Mouse (Mus musculus): ENCODE results near the gene Wdr20rt. TPM values are rescaled to one million over a fixed set of nuclear protein-coding genes. Genes with fewer than 3 reads are reported as not detected.
"Not testable (repeated sequence)": the region's sequence is repeated elsewhere in the genome, so short reads cannot be mapped to it uniquely, and the experiment has no call there.

Wdr20rt gene
- polyA plus RNA-seq (2015; fragmentation: Nextera tagmentation; extraction: Ambion mirVana), result not detected in 2 replicates

DNA sequence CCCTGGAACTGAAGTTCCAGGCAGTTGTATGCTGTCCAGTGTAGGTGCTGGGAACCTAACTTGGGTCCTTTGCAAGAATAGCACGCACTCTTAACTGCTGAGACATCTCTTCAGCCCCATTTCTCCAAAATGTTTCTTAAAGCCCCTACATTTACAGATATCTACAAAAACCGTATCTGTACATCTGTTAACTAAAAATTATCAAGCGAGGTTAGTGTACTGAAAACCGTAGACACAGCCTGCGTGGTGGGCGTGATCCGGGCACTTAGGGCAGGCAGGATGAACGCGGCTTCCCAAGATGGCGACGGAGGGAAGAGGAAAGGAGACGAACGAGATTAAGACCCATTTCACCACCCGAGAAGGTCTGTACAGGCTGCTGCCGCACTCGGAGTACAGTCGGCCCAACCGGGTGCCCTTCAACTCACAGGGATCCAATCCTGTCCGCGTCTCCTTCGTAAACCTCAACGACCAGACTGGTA is at the start of gene Wdr20rt:
TSS of gene Wdr20rt (plus strand) at position 51 of the 479 bp plus-strand sequence.
- WGBS, result 93% methylated on average over 22 of the region's 22 CpGs
- Histone ChIP-seq H3K27ac (ENCODE audit: low read length) (no peak within 1 kb of the TSS), H3K4me1 (replicated peaks; ENCODE audit: control insufficient read depth, insufficient read depth, low read length) (no peaks in the 10 kb centered on the region), H3K4me2 (ENCODE audit: low read depth, low read length) (no peak within 1 kb of the TSS), H3K36me3 (ENCODE audit: control insufficient read depth, insufficient read depth, low read length) (no peaks in the 10 kb centered on the region), H3K9ac (ENCODE audit: low read length) (no peak within 1 kb of the TSS), H3K27me3 (ENCODE audit: control insufficient read depth, insufficient read depth, low read depth, low read length) (no peaks in the 10 kb centered on the region), H3K4me3 (ENCODE audit: low read length) (no peak within 1 kb of the TSS), H3K9me3 (ENCODE audit: control insufficient read depth, low read length) (0 out of 2 replicates have a peak, but pooled peaks cover 2% of the 10 kb centered on the region)
- no peak for ATAC-seq (ENCODE audit: low read depth)

DNA sequence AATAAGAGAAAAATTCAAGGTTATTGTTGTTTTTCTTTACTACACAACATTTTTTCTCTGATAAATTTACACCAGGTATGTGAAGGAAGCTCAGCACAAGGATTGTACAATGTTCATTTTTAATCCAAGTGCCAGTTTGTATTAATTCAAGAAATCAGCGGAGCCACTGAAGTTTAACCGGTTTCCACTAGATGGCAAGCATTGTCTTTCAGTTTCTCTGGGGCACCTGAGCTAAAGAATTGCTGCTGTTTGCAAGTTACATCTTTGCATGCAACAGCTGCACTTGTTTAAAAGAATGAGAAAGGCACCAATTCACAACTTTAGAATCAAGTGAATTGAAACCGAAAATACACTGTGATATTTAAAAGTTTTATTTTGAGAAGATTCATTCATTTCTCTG is 38.0 kb upstream of the Wdr20rt start:
- Histone ChIP-seq H3K4me1 (replicated peaks; ENCODE audit: control insufficient read depth, insufficient read depth, low read length) (no peaks in the 10 kb centered on the region), H3K9ac (ENCODE audit: low read length) (no peak overlapping the region), H3K4me3 (ENCODE audit: low read length) (no peak overlapping the region), H3K36me3 (ENCODE audit: control insufficient read depth, insufficient read depth, low read length) (no peaks in the 10 kb centered on the region), H3K4me2 (ENCODE audit: low read depth, low read length) (no peak overlapping the region), H3K27ac (ENCODE audit: low read length) (no peak overlapping the region), H3K9me3 (ENCODE audit: control insufficient read depth, low read length) (no peaks in the 10 kb centered on the region), H3K27me3 (ENCODE audit: control insufficient read depth, insufficient read depth, low read depth, low read length) (no peaks in the 10 kb centered on the region)
- WGBS, result 47% methylated on average over 3 of the region's 3 CpGs
- no peak for ATAC-seq (ENCODE audit: low read depth)

DNA sequence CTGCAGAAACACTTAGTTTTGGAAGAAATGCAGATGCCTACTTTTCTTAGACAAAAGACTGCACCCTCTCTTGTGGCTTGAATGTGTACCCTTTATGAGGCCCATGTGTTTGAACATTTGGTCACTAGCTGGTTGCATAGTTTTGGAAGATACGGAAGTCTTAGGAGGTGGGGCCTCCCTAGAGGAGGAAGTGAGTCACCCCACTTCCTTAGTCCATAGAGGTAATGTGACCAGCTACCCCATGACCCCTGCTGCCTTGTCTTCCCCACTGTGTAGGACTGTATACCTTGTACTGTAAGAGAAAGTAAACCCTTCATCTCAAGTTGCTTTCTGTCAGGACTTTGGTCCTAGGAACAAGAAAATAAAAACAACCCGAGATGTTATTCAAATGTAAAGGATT is 36.1 kb upstream of the Wdr20rt start:
- Histone ChIP-seq H3K4me3 (ENCODE audit: low read length) (no peak overlapping the region), H3K27ac (ENCODE audit: low read length) (no peak overlapping the region), H3K9ac (ENCODE audit: low read length) (no peak overlapping the region), H3K4me2 (ENCODE audit: low read depth, low read length) (no peak overlapping the region), H3K27me3 (ENCODE audit: control insufficient read depth, insufficient read depth, low read depth, low read length) (no peaks in the 10 kb centered on the region), H3K4me1 (replicated peaks; ENCODE audit: control insufficient read depth, insufficient read depth, low read length) (no peaks in the 10 kb centered on the region), H3K9me3 (ENCODE audit: control insufficient read depth, low read length) (no peaks in the 10 kb centered on the region), H3K36me3 (ENCODE audit: control insufficient read depth, insufficient read depth, low read length) (no peaks in the 10 kb centered on the region)
- no peak for ATAC-seq (ENCODE audit: low read depth)
- 61% methylated on average over 2 of the region's 2 CpGs for WGBS

DNA sequence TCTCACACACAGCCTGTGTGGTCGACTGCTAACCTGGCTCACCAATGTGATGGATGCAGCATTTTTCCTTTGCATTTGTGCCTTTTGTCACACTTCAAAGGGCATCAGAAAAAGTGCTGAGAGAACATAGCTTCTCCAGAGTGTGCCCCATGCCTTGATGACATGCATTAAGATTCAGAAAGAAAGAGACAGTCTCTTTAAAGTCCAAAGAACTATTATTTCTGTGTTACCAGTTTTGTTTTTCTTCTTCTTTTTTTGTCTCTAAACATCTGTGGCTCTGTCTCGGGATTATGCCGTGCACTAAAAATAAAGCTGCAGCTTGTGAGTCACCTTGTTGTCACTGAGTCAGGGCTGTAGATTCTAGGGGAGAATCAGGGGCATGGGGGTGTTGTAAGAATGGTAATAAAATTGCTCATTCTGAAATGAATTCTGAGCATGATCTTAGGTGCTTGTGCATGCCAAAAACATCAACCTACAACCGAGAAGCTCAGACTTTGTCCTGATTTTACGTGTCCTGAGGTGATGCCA is 31.2 kb upstream of the Wdr20rt start:
- Histone ChIP-seq H3K9me3 (ENCODE audit: control insufficient read depth, low read length) (no peaks in the 10 kb centered on the region), H3K27ac (ENCODE audit: low read length) (no peak overlapping the region)

DNA sequence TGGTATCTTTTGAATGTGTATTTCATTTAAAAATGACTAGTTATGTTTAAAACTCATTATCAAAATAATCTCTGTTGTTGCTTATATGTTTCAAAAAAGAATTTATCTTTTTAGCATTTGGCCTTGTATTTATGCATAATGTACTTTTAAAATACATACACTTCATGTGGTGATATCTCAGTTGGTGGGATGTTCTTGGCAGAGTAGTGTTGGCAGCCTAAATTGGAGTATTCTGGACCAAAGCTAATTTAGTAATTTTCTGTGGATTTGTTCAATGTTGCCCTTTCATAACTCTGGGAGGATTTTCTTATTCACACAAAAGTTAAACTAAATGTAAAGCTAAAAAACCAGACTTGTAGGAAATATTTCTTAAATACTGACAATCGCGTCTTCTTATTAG is 23.5 kb upstream of the Wdr20rt start:
- H3K27me3 ChIP-seq (ENCODE audit: control insufficient read depth, insufficient read depth, low read depth, low read length), result no peaks in the 10 kb centered on the region
- no peaks in the 10 kb centered on the region for H3K9me3 ChIP-seq (ENCODE audit: control insufficient read depth, low read length)
- WGBS, result 96% methylated on average over 2 of the region's 2 CpGs
- no peak overlapping the region for H3K9ac ChIP-seq (ENCODE audit: low read length)
- ATAC-seq (ENCODE audit: low read depth), result no peak
- no peak overlapping the region for H3K4me3 ChIP-seq (ENCODE audit: low read length)
- H3K36me3 ChIP-seq (ENCODE audit: control insufficient read depth, insufficient read depth, low read length), result no peaks in the 10 kb centered on the region
- H3K4me1 ChIP-seq (replicated peaks; ENCODE audit: control insufficient read depth, insufficient read depth, low read length), result no peaks in the 10 kb centered on the region
- no peak overlapping the region for H3K27ac ChIP-seq (ENCODE audit: low read length)
- no peak overlapping the region for H3K4me2 ChIP-seq (ENCODE audit: low read depth, low read length)

More for the DNA sequence above, 31.2 kb upstream of the Wdr20rt start:
- Histone ChIP-seq H3K4me2 (ENCODE audit: low read depth, low read length) (no peak overlapping the region), H3K9ac (ENCODE audit: low read length) (no peak overlapping the region), H3K4me1 (replicated peaks; ENCODE audit: control insufficient read depth, insufficient read depth, low read length) (no peaks in the 10 kb centered on the region), H3K4me3 (ENCODE audit: low read length) (no peak overlapping the region), H3K36me3 (ENCODE audit: control insufficient read depth, insufficient read depth, low read length) (no peaks in the 10 kb centered on the region), H3K27me3 (ENCODE audit: control insufficient read depth, insufficient read depth, low read depth, low read length) (no peaks in the 10 kb centered on the region)
- no peak for ATAC-seq (ENCODE audit: low read depth)
- WGBS, result 65% methylated on average over 5 of the region's 5 CpGs

DNA sequence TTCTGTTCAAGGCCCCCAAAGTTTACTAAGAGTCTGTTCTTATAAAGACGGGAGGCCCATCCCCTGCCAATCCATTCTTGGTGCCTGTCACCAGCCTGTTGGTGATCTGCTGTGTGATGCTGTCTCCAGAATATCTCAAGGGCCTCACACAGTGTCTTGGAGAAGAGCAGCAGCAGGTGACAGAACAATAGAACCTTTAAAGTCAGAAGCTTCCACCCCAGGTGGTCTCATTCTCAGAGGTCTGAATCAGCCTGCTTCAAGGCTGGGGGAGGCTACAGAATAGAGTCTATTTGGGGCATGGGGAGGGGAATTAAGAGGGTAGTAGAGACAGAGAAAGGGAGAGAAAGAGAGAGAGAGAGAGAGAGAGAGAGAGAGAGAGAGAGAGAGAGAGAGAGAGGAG is 18.9 kb upstream of the Wdr20rt start:
- H3K9me3 ChIP-seq (ENCODE audit: control insufficient read depth, low read length), result no peaks in the 10 kb centered on the region
- H3K9ac ChIP-seq (ENCODE audit: low read length), result no peak overlapping the region
- H3K4me1 ChIP-seq (replicated peaks; ENCODE audit: control insufficient read depth, insufficient read depth, low read length), result no peaks in the 10 kb centered on the region
- no peak overlapping the region for H3K4me3 ChIP-seq (ENCODE audit: low read length)
- H3K4me2 ChIP-seq (ENCODE audit: low read depth, low read length), result no peak overlapping the region
- no peak overlapping the region for H3K27ac ChIP-seq (ENCODE audit: low read length)
- H3K27me3 ChIP-seq (ENCODE audit: control insufficient read depth, insufficient read depth, low read depth, low read length), result no peaks in the 10 kb centered on the region
- ATAC-seq (ENCODE audit: low read depth), result no peak
- H3K36me3 ChIP-seq (ENCODE audit: control insufficient read depth, insufficient read depth, low read length), result no peaks in the 10 kb centered on the region
- WGBS, result 64% methylated on average over 1 of the region's 1 CpGs

DNA sequence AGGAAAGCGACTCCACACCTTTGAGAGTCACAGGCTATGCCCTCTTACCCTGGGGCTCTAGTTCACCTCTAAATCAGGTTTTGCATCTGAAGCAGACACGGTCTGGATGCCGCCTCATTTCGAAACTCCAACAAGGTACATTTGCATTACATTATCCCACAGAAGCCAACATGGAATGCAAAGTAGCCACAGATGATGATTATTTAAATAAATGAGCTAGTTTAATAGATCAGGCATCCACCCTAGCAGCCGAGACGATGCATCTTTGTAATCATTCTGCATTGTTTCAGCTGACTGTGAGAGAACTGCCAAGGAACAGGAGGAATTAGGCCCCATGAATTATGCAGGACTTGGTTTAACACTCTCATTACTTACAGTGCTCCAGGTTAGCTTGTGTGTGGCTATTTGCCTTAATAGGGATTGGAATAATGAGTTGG is 8.9 kb upstream of the Wdr20rt start:
- 79% methylated on average over 6 of the region's 6 CpGs for WGBS
- no peak overlapping the region for H3K4me3 ChIP-seq (ENCODE audit: low read length)
- H3K36me3 ChIP-seq (ENCODE audit: control insufficient read depth, insufficient read depth, low read length), result no peaks in the 10 kb centered on the region
- H3K4me1 ChIP-seq (replicated peaks; ENCODE audit: control insufficient read depth, insufficient read depth, low read length), result no peaks in the 10 kb centered on the region
- no peak overlapping the region for H3K9ac ChIP-seq (ENCODE audit: low read length)
- H3K4me2 ChIP-seq (ENCODE audit: low read depth, low read length), result no peak overlapping the region
- no peak overlapping the region for H3K27ac ChIP-seq (ENCODE audit: low read length)
- H3K27me3 ChIP-seq (ENCODE audit: control insufficient read depth, insufficient read depth, low read depth, low read length), result no peaks in the 10 kb centered on the region
- no peak for ATAC-seq (ENCODE audit: low read depth)
- no peaks in the 10 kb centered on the region for H3K9me3 ChIP-seq (ENCODE audit: control insufficient read depth, low read length)

DNA sequence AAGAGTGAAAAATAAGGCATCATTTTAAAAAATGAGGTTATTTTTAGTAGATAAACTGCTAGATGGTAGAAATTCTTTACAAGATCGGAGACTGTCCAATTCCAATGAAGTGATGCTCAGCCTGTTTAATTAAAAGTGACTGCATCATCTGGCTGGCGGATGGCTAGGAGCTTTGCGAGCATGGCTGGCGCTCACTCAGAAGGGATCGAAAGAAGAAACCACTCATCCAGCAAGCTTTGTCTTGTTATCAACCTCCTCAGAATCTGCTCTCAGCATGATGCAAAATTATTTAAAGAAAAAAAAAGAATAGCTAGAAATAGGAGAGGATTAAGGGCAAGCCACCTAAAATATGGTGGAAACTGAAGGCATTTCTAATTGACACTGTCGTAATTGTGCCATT is 3.3 kb downstream of the Wdr20rt start:
- Histone ChIP-seq H3K4me3 (ENCODE audit: low read length) (no peak overlapping the region), H3K9ac (ENCODE audit: low read length) (no peak overlapping the region), H3K4me2 (ENCODE audit: low read depth, low read length) (no peak overlapping the region), H3K9me3 (ENCODE audit: control insufficient read depth, low read length) (0 out of 2 replicates have a peak, but pooled peaks cover 2% of the 10 kb centered on the region), H3K27ac (ENCODE audit: low read length) (no peak overlapping the region), H3K36me3 (ENCODE audit: control insufficient read depth, insufficient read depth, low read length) (no peaks in the 10 kb centered on the region), H3K4me1 (replicated peaks; ENCODE audit: control insufficient read depth, insufficient read depth, low read length) (no peaks in the 10 kb centered on the region), H3K27me3 (ENCODE audit: control insufficient read depth, insufficient read depth, low read depth, low read length) (no peaks in the 10 kb centered on the region)
- 83% methylated on average over 6 of the region's 6 CpGs for WGBS
- no peak for ATAC-seq (ENCODE audit: low read depth)

DNA sequence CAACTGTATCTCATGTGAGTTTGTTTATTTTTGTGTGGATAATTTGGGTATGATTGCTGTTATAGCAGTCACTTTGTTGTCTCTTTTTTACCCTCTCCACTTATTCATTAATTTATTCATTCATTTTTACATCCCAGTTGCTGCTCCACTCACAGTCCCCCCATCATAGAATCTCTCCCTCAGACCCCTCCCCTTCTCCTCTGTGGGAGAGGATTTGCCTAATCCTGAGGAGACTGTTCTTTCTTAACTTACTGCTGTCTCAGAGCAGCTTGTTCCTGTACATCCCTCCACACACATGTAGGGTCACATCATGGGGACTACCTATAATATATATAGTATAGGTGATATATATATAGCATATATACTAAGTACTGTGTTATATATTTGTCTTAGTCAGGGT is 3.7 kb downstream of the Wdr20rt start:
- Histone ChIP-seq H3K4me3 (ENCODE audit: low read length) (no peak overlapping the region), H3K4me1 (replicated peaks; ENCODE audit: control insufficient read depth, insufficient read depth, low read length) (no peaks in the 10 kb centered on the region), H3K9ac (ENCODE audit: low read length) (no peak overlapping the region), H3K36me3 (ENCODE audit: control insufficient read depth, insufficient read depth, low read length) (no peaks in the 10 kb centered on the region), H3K4me2 (ENCODE audit: low read depth, low read length) (no peak overlapping the region), H3K27me3 (ENCODE audit: control insufficient read depth, insufficient read depth, low read depth, low read length) (no peaks in the 10 kb centered on the region), H3K9me3 (ENCODE audit: control insufficient read depth, low read length) (0 out of 2 replicates have a peak, but pooled peaks cover 2% of the 10 kb centered on the region), H3K27ac (ENCODE audit: low read length) (no peak overlapping the region)
- ATAC-seq (ENCODE audit: low read depth), result no peak

DNA sequence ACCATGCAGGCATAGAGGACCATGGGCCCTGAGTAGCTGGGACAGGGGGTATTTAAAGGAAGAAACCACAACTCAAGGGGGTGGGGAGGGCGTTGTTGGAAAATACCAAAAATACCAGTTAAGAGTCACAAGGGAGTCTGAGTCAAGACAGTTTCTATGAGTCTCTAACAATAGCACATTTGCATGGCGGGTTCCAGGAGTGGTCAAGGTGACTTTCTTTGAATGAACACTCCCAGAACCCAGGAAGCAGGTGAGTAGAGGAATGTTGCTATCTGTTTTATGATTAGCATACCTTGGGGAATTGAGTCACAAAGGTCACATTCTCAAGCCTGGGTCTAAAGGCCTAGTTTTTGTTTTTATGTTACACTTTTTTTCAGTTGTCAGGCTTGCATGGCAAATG is 7.5 kb downstream of the Wdr20rt start:
- H3K27ac ChIP-seq (ENCODE audit: low read length); H3K4me2 ChIP-seq (ENCODE audit: low read depth, low read length); H3K4me3 ChIP-seq (ENCODE audit: low read length); H3K9ac ChIP-seq (ENCODE audit: low read length); H3K4me1 ChIP-seq (replicated peaks; ENCODE audit: control insufficient read depth, insufficient read depth, low read length); ATAC-seq (ENCODE audit: low read depth); H3K27me3 ChIP-seq (ENCODE audit: control insufficient read depth, insufficient read depth, low read depth, low read length); H3K9me3 ChIP-seq (ENCODE audit: control insufficient read depth, low read length); H3K36me3 ChIP-seq (ENCODE audit: control insufficient read depth, insufficient read depth, low read length): not testable (repeated sequence)
- WGBS, result 69% methylated on average over 2 of the region's 2 CpGs

All from lung, embryonic 16.5 days (tissue).